Mouse (Mus musculus) stomach, adult 2 months (tissue): ENCODE results near the gene Tac2. TPM values are rescaled to one million over a fixed set of nuclear protein-coding genes. Genes with fewer than 3 reads are reported as not detected.

Source experiments
- polyA plus RNA-seq: library from polyadenylated mRNA; depleted of rRNA; stranded (reverse); fragments of >200 nt; gene quantifications from 2 replicates; pipeline ENCODE4 v1.2.3, GENCODE M21; 2012; rRNA removed

The Tac2 gene
- polyA plus RNA-seq: not detected in 2 replicates

DNA sequence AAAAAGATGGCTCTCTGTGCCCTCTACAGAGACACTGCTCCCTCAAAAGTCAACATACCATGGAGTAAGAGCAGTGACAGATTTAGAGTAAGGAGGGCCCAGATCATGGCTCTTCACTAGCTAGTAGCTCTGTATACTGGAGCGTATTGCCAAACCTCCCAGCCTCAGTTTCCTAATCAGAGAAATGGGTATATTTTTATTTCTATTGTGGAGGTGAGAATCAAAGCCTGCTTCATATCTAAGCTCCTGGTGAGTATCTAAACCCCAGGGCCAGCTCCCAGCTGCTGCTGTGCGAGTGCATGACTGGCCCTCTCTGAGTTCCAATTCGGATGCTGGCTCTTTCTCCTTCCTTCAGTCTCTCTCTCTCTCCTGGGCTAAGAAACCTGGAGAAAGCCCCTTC is at the start of gene Tac2:
Tac2 (plus strand) TSS at position 301 of the 400 bp plus-strand sequence.

DNA sequence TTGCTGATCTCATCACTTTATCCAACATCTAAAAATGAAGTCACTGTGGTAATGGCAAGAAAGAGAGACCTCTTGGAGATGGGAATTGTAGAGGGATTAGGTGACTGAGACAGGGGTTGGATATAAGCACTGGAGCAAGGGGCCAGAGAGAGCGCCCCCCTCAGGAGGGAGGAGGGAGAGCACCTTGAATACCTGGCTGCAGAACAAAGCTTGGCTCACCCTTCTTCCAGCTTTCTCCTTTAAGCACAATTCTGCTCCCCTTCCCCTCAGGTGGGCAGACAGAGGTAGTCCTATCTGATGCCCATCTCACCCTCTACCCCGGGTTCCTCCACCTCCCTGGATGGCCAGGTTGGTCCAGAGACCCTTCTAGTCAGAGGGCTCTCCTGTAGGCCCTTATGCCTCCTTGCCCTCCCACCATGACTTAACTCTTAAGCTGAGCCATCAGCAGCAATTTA is 19.5 kb upstream of the Tac2 start, which contains the start of gene Myo1a:
Myo1a (plus strand) TSS at position 405 of the 455 bp plus-strand sequence.

DNA sequence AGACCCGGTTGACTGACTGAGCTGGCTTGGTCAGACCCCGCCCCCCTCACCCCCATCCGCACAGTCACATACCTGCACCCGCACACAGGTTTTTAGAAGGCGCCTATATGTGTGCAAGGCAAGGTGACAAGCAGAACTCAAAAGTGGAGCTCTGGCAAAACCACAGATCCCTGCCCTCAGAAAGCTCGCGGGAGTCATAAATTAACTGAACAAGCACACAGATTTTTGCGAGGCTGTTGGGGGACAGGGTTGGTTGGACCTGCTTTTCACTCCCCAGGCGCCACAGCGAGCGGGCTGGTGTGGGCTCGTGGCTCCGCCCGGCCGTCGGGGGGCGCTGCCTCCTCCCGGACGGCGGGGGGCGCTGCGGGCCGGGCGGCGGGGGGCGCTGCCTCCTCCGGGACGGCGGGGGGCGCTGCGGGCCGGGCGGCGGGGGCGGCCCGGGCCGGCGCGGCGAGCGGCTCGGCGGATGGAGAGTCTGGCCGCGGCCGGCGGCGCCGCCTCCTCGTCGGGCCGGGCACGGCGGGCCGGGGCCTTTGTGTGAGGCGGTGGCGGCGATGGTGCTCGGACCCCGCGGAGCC is 14.9 kb downstream of the Tac2 start, which contains the start of gene Zbtb39:
Zbtb39 (plus strand) TSS at position 456 of the 578 bp plus-strand sequence.

DNA sequence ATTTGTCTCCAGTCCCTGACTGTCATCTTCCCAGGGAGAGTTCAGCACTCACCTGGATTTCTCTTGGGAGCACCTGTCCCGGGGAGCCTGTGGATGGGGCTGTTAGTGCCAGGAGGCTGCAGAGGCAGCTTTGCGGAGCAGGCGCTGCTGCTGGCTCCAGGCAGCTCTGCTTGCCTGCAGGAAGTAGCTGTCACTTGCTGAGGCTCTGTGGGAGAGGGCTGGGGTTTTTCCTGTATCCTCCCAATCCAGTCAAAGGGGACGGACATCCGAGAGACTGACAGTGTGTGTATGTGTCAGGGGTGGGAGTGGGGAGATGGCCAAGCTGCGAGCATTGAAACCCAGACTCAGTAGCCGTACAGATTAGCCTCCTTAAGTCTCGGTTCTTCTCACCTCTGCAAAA is 27.3 kb downstream of the Tac2 start, which contains the start of gene Gpr182:
Gpr182 (minus strand) TSS at position 185 of the 400 bp plus-strand sequence.

DNA sequence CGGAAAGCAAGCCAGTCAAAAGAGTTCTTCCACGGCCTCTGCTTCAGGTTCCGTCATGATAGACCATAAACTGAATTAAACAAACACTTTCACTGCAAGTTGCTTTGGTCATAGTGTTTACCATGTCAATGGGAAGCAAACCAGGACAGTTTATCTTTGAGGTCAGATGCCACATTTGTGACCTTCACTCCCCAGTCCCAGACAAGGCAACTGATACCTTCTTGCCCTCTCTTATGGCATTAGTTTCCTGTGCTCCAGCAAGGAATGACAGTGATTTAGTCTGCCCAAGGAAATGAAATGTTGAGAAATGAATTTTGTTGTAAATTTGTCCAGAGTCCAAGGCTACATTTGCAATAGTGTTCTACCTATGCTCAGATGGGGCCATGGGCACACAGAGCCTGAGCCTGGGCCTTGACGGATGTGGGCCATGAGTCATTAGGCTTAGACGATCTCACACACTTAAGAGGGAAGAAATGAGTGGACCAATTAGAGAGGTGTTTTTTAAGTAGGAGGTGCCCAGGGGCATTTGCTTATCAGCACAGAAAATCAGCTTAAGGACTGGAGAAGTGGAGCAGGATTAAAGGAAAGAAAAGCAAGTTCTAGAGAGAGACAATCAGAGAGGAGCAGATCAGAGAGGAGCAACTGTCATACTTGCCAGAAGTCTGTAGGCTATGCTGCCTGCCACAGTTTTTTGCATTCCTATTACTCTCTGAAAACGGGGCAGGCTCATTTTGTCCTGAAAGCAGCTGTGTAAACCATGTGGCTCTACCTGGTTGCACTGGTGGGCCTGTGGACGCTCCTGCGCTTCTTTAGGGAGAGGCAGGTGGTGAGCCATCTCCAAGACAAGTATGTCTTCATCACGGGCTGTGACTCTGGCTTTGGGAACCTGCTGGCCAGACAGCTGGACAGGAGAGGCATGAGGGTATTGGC is 35.2 kb downstream of the Tac2 start, which contains the start of the genes Rdh1 and Rdh16f1:
Rdh1 (plus strand) TSS at position 541 of the 930 bp plus-strand sequence.
Rdh16f1 (plus strand) TSS at position 607 of the 930 bp plus-strand sequence.

DNA sequence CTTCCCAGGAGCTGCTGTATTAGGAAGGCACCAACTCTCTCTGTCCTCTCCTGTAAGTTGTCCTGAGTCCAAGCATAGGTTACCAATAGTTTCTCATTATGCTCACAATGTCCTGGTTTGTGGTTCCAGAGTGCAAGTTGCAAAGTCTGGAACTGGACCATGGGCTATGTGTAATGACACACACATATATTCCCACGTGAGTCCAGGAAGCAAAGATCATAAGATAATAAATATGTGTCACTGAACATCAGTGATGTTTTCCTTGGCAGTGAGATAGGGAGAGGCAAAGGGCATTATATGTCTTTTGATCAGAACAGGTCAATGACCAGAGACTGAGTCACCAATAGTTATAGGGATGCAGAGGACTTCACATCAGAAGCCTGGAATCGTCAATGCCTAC is 51.7 kb downstream of the Tac2 start, which contains the start of gene Rdh9:
Rdh9 (plus strand) TSS at position 376 of the 400 bp plus-strand sequence.

Other genes starting within 250 kb of the Tac2 start
- 2.1 and 3.9 TPM in 2 replicates for gene Stac3, start 222.8 kb upstream of the Tac2 start, polyA plus RNA-seq
- gene Ndufa4l2, start 209.5 kb upstream of the Tac2 start, polyA plus RNA-seq: 28.4 and 32.1 TPM in 2 replicates
- gene Shmt2, start 202.0 kb upstream of the Tac2 start, polyA plus RNA-seq: 34.0 and 35.9 TPM in 2 replicates
- 0.22 and 0.43 TPM in 2 replicates for gene Nxph4, start 189.9 kb upstream of the Tac2 start, polyA plus RNA-seq
- 65.5 and 79.6 TPM in 2 replicates for gene Lrp1, start 103.3 kb upstream of the Tac2 start, polyA plus RNA-seq
- gene Stat6, start 81.5 kb upstream of the Tac2 start, polyA plus RNA-seq: 27.3 and 36.1 TPM in 2 replicates
- gene Nemp1, start 57.6 kb upstream of the Tac2 start, polyA plus RNA-seq: 1.5 and 1.7 TPM in 2 replicates
- gene Nab2, start 55.9 kb upstream of the Tac2 start, polyA plus RNA-seq: 14.6 and 15.5 TPM in 2 replicates
- gene Myo1a, start 19.3 kb upstream of the Tac2 start, polyA plus RNA-seq: 15.6 and 18.5 TPM in 2 replicates
- 1.7 and 2.2 TPM in 2 replicates for gene Zbtb39, start 15.1 kb downstream of the Tac2 start, polyA plus RNA-seq
- 1.2 and 1.4 TPM in 2 replicates for gene Gpr182, start 27.3 kb downstream of the Tac2 start, polyA plus RNA-seq
- gene Rdh1, start 35.2 kb downstream of the Tac2 start, polyA plus RNA-seq: 0.01 and 0.10 TPM in 2 replicates
- gene Rdh16f1, start 35.3 kb downstream of the Tac2 start, polyA plus RNA-seq: 0.15 and 0.23 TPM in 2 replicates
- not detected in 2 replicates for gene Rdh9, start 51.9 kb downstream of the Tac2 start, polyA plus RNA-seq
- gene Rdh16, start 76.7 kb downstream of the Tac2 start, polyA plus RNA-seq: 0.19 and 0.31 TPM in 2 replicates
- gene Rdh19, start 125.5 kb downstream of the Tac2 start, polyA plus RNA-seq: not detected in 2 replicates
- gene Rdh16f2, start 142.0 kb downstream of the Tac2 start, polyA plus RNA-seq: 0.11 TPM in 1 of 2 replicates, not detected in the other
- 3.9 and 6.2 TPM in 2 replicates for gene Rdh7, start 164.3 kb downstream of the Tac2 start, polyA plus RNA-seq
- 8.0 and 9.6 TPM in 2 replicates for gene Sdr9c7, start 174.0 kb downstream of the Tac2 start, polyA plus RNA-seq